9 mouse cellular contexts compared by ENCODE assay signal in the genomic region with DNA sequence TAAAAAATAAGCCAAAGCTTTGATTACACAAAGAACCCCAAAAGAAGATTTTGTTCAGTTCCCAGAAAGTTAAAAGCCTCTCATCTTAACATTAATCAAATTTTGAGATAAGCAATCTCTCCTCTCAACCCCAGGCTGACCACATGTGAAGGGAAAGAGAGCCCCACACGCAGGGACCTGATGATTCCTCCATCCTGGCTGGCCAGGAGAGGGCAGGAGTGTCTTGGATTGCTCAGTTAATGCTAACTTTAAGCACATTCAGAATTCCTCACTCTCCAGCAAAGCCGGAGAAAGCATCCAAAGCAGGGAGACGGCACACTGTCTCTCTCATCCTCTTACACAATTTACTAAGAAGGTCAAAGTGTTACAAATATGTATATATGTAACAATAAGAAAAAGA. TPM values are rescaled to one million over a fixed set of nuclear protein-coding genes. Genes with fewer than 3 reads are reported as not detected.
DNase-seq lines count a peak whose midpoint lies in the region; ATAC-seq lines count a peak whose summit lies in the region.
"Had no signal": no experiment of that assay in that cellular context is flagged by ENCODE, and none has a peak within 500 bp of the region (broad histone marks: within the 10 kb centered on the region; RNA-seq: fewer than 3 reads in every experiment).

No protein-coding gene starts in this region.

- no peaks in the 10 kb centered on the region for H3K4me1 ChIP-seq in midbrain, embryonic 14.5 days (ENCODE audit: control insufficient read depth, insufficient read depth, low read length)
- H3K4me1 ChIP-seq in midbrain, embryonic 11.5 days (ENCODE audit: control insufficient read depth, insufficient read depth, low read length) = no peaks in the 10 kb centered on the region

- H3K27me3 ChIP-seq in midbrain, embryonic 14.5 days (ENCODE audit: control insufficient read depth, insufficient read depth, low read length) = no peaks in the 10 kb centered on the region
- H3K27me3 ChIP-seq in midbrain, embryonic 11.5 days (ENCODE audit: control insufficient read depth, insufficient read depth, low read length) = no peaks in the 10 kb centered on the region

- H3K9me3 ChIP-seq in midbrain, embryonic 14.5 days (ENCODE audit: control insufficient read depth, low read length) = no peaks in the 10 kb centered on the region
- H3K9me3 ChIP-seq in midbrain, embryonic 11.5 days (ENCODE audit: control insufficient read depth, low read length) = no peaks in the 10 kb centered on the region

- H3K4me2 ChIP-seq in midbrain, embryonic 14.5 days (ENCODE audit: low read length) = no peak overlapping the region
- H3K4me2 ChIP-seq in midbrain, embryonic 11.5 days = no peak overlapping the region

- peak; percentile 12 to 36 for DNase-seq in cerebellum, adult 18-20 months
- DNase-seq in cerebellum, adult 11-12 months = no peak
- peak; percentile 68 for DNase-seq in midbrain, embryonic 14.5 days
- no peak for DNase-seq in midbrain, embryonic 11.5 days (ENCODE audit: low spot score, missing footprints)
- peak; percentile 43 to 52 for DNase-seq in cerebellum, postnatal 14 days
- DNase-seq in kidney, adult 8-10 months = peak; percentile 22 to 70
- peak; percentile 30 to 31 for DNase-seq in lung, postnatal 4 days
- DNase-seq in thymus, postnatal 14 days = no peak

- H3K27ac ChIP-seq in midbrain, embryonic 14.5 days (replicated peaks; ENCODE audit: low read depth, low read length) = no peak overlapping the region
- H3K27ac ChIP-seq in midbrain, embryonic 11.5 days (ENCODE audit: low read depth, low read length) = no peak overlapping the region
- H3K27ac ChIP-seq: macrophage had no signal

- no peak overlapping the region for H3K4me3 ChIP-seq in midbrain, embryonic 14.5 days (replicated peaks; ENCODE audit: low read depth, low read length)
- H3K4me3 ChIP-seq in midbrain, embryonic 11.5 days (ENCODE audit: low read depth, low read length) = no peak overlapping the region

- WGBS in midbrain, embryonic 14.5 days = 8% methylated on average over 3 of the region's 3 CpGs
- 10% methylated on average over 3 of the region's 3 CpGs for WGBS in midbrain, embryonic 11.5 days

- H3K9ac ChIP-seq in midbrain, embryonic 14.5 days (replicated peaks; ENCODE audit: low read length) = no peak overlapping the region
- no peak overlapping the region for H3K9ac ChIP-seq in midbrain, embryonic 11.5 days (ENCODE audit: low read length)

- ATAC-seq in midbrain, embryonic 14.5 days (ENCODE audit: low FRiP score, low TSS enrichment) = no peak
- ATAC-seq in midbrain, embryonic 11.5 days (ENCODE audit: low FRiP score) = no peak

- H3K36me3 ChIP-seq in midbrain, embryonic 14.5 days (ENCODE audit: control insufficient read depth, insufficient read depth, low read length) = no peaks in the 10 kb centered on the region
- no peaks in the 10 kb centered on the region for H3K36me3 ChIP-seq in midbrain, embryonic 11.5 days (ENCODE audit: control insufficient read depth, insufficient read depth, low read length)

RNA-seq across cellular contexts. Expression of a gene that starts 26.7 kb away (rescaled TPM):
- polyA plus RNA-seq in midbrain, embryonic 14.5 days (2014; fragmentation: Nextera tagmentation; extraction: Ambion mirVana) = 4.1 TPM in 1 of 2 replicates, not detected in the other
- polyA plus RNA-seq in midbrain, embryonic 11.5 days (2014; fragmentation: Nextera tagmentation; extraction: Ambion mirVana) = not detected in 2 replicates
- polyA plus RNA-seq: macrophage had no signal

RNA-seq across cellular contexts. Expression of a gene that starts 52.2 kb away (rescaled TPM):
- polyA plus RNA-seq in midbrain, embryonic 14.5 days (2014; fragmentation: Nextera tagmentation; extraction: Ambion mirVana) = 24.3 and 48.2 TPM in 2 replicates
- 59.4 and 59.6 TPM in 2 replicates for polyA plus RNA-seq in midbrain, embryonic 11.5 days (2014; fragmentation: Nextera tagmentation; extraction: Ambion mirVana)

Comparison
In these comparisons a context has a peak if more than half of its experiments do, and no peak if none do; other contexts are left out.
1. DNase-seq: peak in cerebellum, adult 18-20 months (2 of 2), midbrain, embryonic 14.5 days (single experiment), cerebellum, postnatal 14 days (2 of 2), kidney, adult 8-10 months (2 of 2) and lung, postnatal 4 days (2 of 2); none in cerebellum, adult 11-12 months (single experiment), midbrain, embryonic 11.5 days (single experiment) and thymus, postnatal 14 days (single experiment).